Mouse (Mus musculus) spleen, adult 2 months (tissue): ENCODE data around the gene Gm13277.
"Not testable (repeated sequence)": the region's sequence is repeated elsewhere in the genome, so short reads cannot be mapped to it uniquely, and the experiment has no call there.

Experiments
- CTCF ChIP-seq: fragments of 200-500 bp; IDR thresholded peaks from 2 replicates; pipeline ENCODE4 v1.5.1; 2011; ENCODE audit warnings: mild to moderate bottlenecking, inconsistent platforms; ENCODE audit not compliant: insufficient read depth, insufficient read length, insufficient replicate concordance; ENCODE audit errors: extremely low read depth
- POLR2A ChIP-seq: fragments of 200-500 bp; IDR thresholded peaks from 2 replicates; pipeline ENCODE4 v1.6.1; 2011; ENCODE audit warnings: low read depth, low read length, inconsistent platforms

GRCm38 (mm10) chr4:88802954-88803353 is 14.5 kb downstream of the Gm13277 start, which contains the start of gene Gm13287:
- TF ChIP-seq CTCF, POLR2A: not testable (repeated sequence)
